Mouse (Mus musculus) midbrain, embryonic 13.5 days (tissue): ENCODE results near the gene Mlycd. TPM values are rescaled to one million over a fixed set of nuclear protein-coding genes. Genes with fewer than 3 reads are reported as not detected.

Experiments
- ATAC-seq: fragments of 200-750 bp; cut with Nextera tagmentation; 2 replicates; pipeline ENCODE4 v1.8.0; 2017; ENCODE audit warnings: mild to moderate bottlenecking, moderate TSS enrichment, moderate library complexity
- H3K27ac ChIP-seq: fragments of 300-500 bp; sonication (generic); 2 replicates; pipeline ENCODE4 v1.5.1; 2015; ENCODE audit warnings: inconsistent platforms, mild to moderate bottlenecking, moderate library complexity
- H3K27me3 ChIP-seq: fragments of 300-500 bp; sonication (generic); 2 replicates; pipeline ENCODE4 v1.6.1; 2015; ENCODE audit warnings: mild to moderate bottlenecking, inconsistent platforms
- H3K36me3 ChIP-seq: fragments of 300-500 bp; sonication (generic); 2 replicates; pipeline ENCODE4 v1.6.1; 2015; ENCODE audit warnings: mild to moderate bottlenecking, inconsistent platforms
- H3K4me1 ChIP-seq: fragments of 300-500 bp; sonication (generic); replicated peaks from 2 replicates; pipeline ENCODE4 v1.6.1; 2015; ENCODE audit warnings: inconsistent platforms
- H3K4me2 ChIP-seq: fragments of 300-500 bp; sonication (generic); replicated peaks from 2 replicates; pipeline ENCODE4 v1.6.1; 2015; ENCODE audit warnings: moderate library complexity, mild to moderate bottlenecking, inconsistent platforms
- H3K4me3 ChIP-seq: fragments of 300-500 bp; sonication (generic); replicated peaks from 2 replicates; pipeline ENCODE4 v1.5.1; 2015; ENCODE audit warnings: mild to moderate bottlenecking, inconsistent platforms
- H3K9ac ChIP-seq: fragments of 300-500 bp; sonication (generic); replicated peaks from 2 replicates; pipeline ENCODE4 v1.6.1; 2015; ENCODE audit warnings: mild to moderate bottlenecking, inconsistent platforms
- H3K9me3 ChIP-seq: fragments of 300-500 bp; sonication (generic); 2 replicates; pipeline ENCODE4 v1.6.1; 2016; ENCODE audit warnings: mild to moderate bottlenecking, inconsistent platforms
- WGBS: fragments of 180-500 bp; shearing (Covaris S2); methylation state at CpG from one replicate; pipeline ENCODE4 v1.1.7; 2015; 5-methylcytosine and 5-hydroxymethylcytosine counted together
- polyA plus RNA-seq: library from polyadenylated mRNA; unstranded; fragments of >200 nt; fragmentation: Nextera tagmentation; extraction: Ambion mirVana; gene quantifications from 2 replicates; pipeline ENCODE4 v1.2.1, GENCODE M21; 2015

Gene Mlycd
- polyA plus RNA-seq, 1 experiment from 2014 or later: 13.8 TPM

GRCm38 (mm10) chr8:119436933-119437332, 42.3 kb downstream of the Mlycd start:
- H3K9ac ChIP-seq: no peak overlapping the region
- no peaks in the 10 kb centered on the region for H3K9me3 ChIP-seq
- WGBS: 23% methylated on average over 9 of the region's 9 CpGs

GRCm38 (mm10) chr8:119437506-119437905, 42.8 kb downstream of the Mlycd start:
- ATAC-seq: no peak
- H3K9me3 ChIP-seq: no peaks in the 10 kb centered on the region
- no peak overlapping the region for H3K4me3 ChIP-seq
- H3K4me1 ChIP-seq: peaks cover 14% of the 10 kb centered on the region
- no peaks in the 10 kb centered on the region for H3K36me3 ChIP-seq
- peaks cover 11% of the 10 kb centered on the region; the same call in 1 of the 2 replicates for H3K27me3 ChIP-seq
- 77% methylated on average over 11 of the region's 11 CpGs for WGBS
- H3K27ac ChIP-seq: no peak overlapping the region
- H3K4me2 ChIP-seq: no peak overlapping the region
- H3K9ac ChIP-seq: no peak overlapping the region

More at GRCm38 (mm10) chr8:119436933-119437332, 42.3 kb downstream of the Mlycd start:
- Histone ChIP-seq H3K4me3 (no peak overlapping the region), H3K4me1 (peaks cover 14% of the 10 kb centered on the region), H3K27ac (no peak overlapping the region), H3K4me2 (no peak overlapping the region), H3K36me3 (no peaks in the 10 kb centered on the region), H3K27me3 (0 out of 2 replicates have a peak, but pooled peaks cover 5% of the 10 kb centered on the region)
- no peak for ATAC-seq

- Histone ChIP-seq H3K9ac (no peak overlapping the region), H3K9me3 (no peaks in the 10 kb centered on the region), H3K27ac (no peak overlapping the region), H3K4me1 (peaks cover 14% of the 10 kb centered on the region), H3K36me3 (no peaks in the 10 kb centered on the region), H3K4me3 (no peak overlapping the region), H3K4me2 (no peak overlapping the region), H3K27me3 (peaks cover 16% of the 10 kb centered on the region; the same call in 1 of the 2 replicates)
- ATAC-seq: no peak
- WGBS: 83% methylated on average over 6 of the region's 6 CpGs
Measured at GRCm38 (mm10) chr8:119438876-119439275, 44.2 kb downstream of the Mlycd start.

- H3K36me3 ChIP-seq: no peaks in the 10 kb centered on the region
- H3K27ac ChIP-seq: no peak overlapping the region
- H3K4me2 ChIP-seq: no peak overlapping the region
- no peak overlapping the region for H3K9ac ChIP-seq
- 93% methylated on average over 2 of the region's 2 CpGs for WGBS
- ATAC-seq: no peak
- H3K9me3 ChIP-seq: no peaks in the 10 kb centered on the region
- peaks cover 16% of the 10 kb centered on the region; the same call in 1 of the 2 replicates for H3K27me3 ChIP-seq
- H3K4me3 ChIP-seq: no peak overlapping the region
- peaks cover 14% of the 10 kb centered on the region for H3K4me1 ChIP-seq
Measured at GRCm38 (mm10) chr8:119439424-119439823, 44.7 kb downstream of the Mlycd start.

GRCm38 (mm10) chr8:119439893-119440249, 45.2 kb downstream of the Mlycd start:
- 0 out of 2 replicates have a peak, but pooled peaks have one; percentile 25 for ATAC-seq
- Histone ChIP-seq H3K4me1 (peaks cover 14% of the 10 kb centered on the region), H3K4me3 (no peak overlapping the region), H3K9me3 (no peaks in the 10 kb centered on the region), H3K27me3 (peaks cover 17% of the 10 kb centered on the region; the same call in 1 of the 2 replicates), H3K9ac (no peak overlapping the region), H3K27ac (no peak overlapping the region), H3K4me2 (no peak overlapping the region), H3K36me3 (no peaks in the 10 kb centered on the region)
- WGBS: 57% methylated on average over 7 of the region's 7 CpGs

GRCm38 (mm10) chr8:119440250-119440951, 45.7 kb downstream of the Mlycd start:
- no peak overlapping the region for H3K4me3 ChIP-seq
- H3K27ac ChIP-seq: no peak overlapping the region
- peak; percentile 69 for ATAC-seq
- H3K9ac ChIP-seq: no peak overlapping the region
- WGBS: 14% methylated on average over 16 of the region's 16 CpGs
- no peaks in the 10 kb centered on the region for H3K36me3 ChIP-seq
- peaks cover 23% of the 10 kb centered on the region; the same call in 1 of the 2 replicates for H3K27me3 ChIP-seq
- no peaks in the 10 kb centered on the region for H3K9me3 ChIP-seq
- peaks cover 14% of the 10 kb centered on the region for H3K4me1 ChIP-seq
- no peak overlapping the region; the same call in 1 of the 2 replicates for H3K4me2 ChIP-seq

- Histone ChIP-seq H3K4me2 (no peak overlapping the region), H3K4me3 (no peak overlapping the region), H3K9me3 (no peaks in the 10 kb centered on the region), H3K36me3 (no peaks in the 10 kb centered on the region), H3K27ac (no peak overlapping the region), H3K9ac (no peak overlapping the region; the same call in 1 of the 2 replicates), H3K4me1 (peaks cover 14% of the 10 kb centered on the region), H3K27me3 (peaks cover 27% of the 10 kb centered on the region; the same call in 1 of the 2 replicates)
- ATAC-seq: peak; percentile 32; the same call in 1 of the 2 replicates
- WGBS: 59% methylated on average over 1 of the region's 1 CpGs
Measured at GRCm38 (mm10) chr8:119440952-119441270, 46.2 kb downstream of the Mlycd start.

GRCm38 (mm10) chr8:119442013-119442412, 47.3 kb downstream of the Mlycd start:
- H3K4me1 ChIP-seq: peaks cover 19% of the 10 kb centered on the region
- H3K4me2 ChIP-seq: no peak overlapping the region
- WGBS: 71% methylated on average over 5 of the region's 5 CpGs
- no peak for ATAC-seq
- H3K27me3 ChIP-seq: peaks cover 27% of the 10 kb centered on the region; the same call in 1 of the 2 replicates
- no peak overlapping the region for H3K4me3 ChIP-seq
- H3K36me3 ChIP-seq: no peaks in the 10 kb centered on the region
- no peak overlapping the region for H3K9ac ChIP-seq
- H3K9me3 ChIP-seq: no peaks in the 10 kb centered on the region
- no peak overlapping the region for H3K27ac ChIP-seq

- peaks cover 28% of the 10 kb centered on the region for H3K27me3 ChIP-seq
- no peak overlapping the region for H3K4me2 ChIP-seq
- H3K9me3 ChIP-seq: no peaks in the 10 kb centered on the region
- H3K9ac ChIP-seq: no peak overlapping the region
- H3K4me3 ChIP-seq: no peak overlapping the region
- 92% methylated on average over 8 of the region's 8 CpGs for WGBS
- no peak overlapping the region for H3K27ac ChIP-seq
- peaks cover 27% of the 10 kb centered on the region for H3K4me1 ChIP-seq
- ATAC-seq: no peak
- H3K36me3 ChIP-seq: no peaks in the 10 kb centered on the region
Measured at GRCm38 (mm10) chr8:119442970-119443369, 48.3 kb downstream of the Mlycd start.

- H3K36me3 ChIP-seq: no peaks in the 10 kb centered on the region
- peaks cover 21% of the 10 kb centered on the region for H3K4me1 ChIP-seq
- H3K9ac ChIP-seq: peak within 1 kb of the TSS; percentile 77
- 4% methylated on average over 27 of the region's 52 CpGs for WGBS
- H3K4me3 ChIP-seq: peak within 1 kb of the TSS; percentile 60
- peak within 1 kb of the TSS; percentile 83 for H3K4me2 ChIP-seq
- H3K9me3 ChIP-seq: no peaks in the 10 kb centered on the region
- H3K27ac ChIP-seq: no peak within 1 kb of the TSS
- H3K27me3 ChIP-seq: peaks cover 48% of the 10 kb centered on the region
- ATAC-seq: peak; percentile 63
Measured at GRCm38 (mm10) chr8:119446211-119446989, 51.7 kb downstream of the Mlycd start, which contains the start of gene Necab2. Necab2 (plus strand) TSS chr8:119446719.

- Histone ChIP-seq H3K27me3 (peaks cover 40% of the 10 kb centered on the region), H3K9me3 (no peaks in the 10 kb centered on the region), H3K9ac (peak overlapping the region; percentile 77), H3K27ac (no peak overlapping the region), H3K36me3 (no peaks in the 10 kb centered on the region), H3K4me2 (peak overlapping the region; percentile 83), H3K4me3 (peak overlapping the region; percentile 60), H3K4me1 (peaks cover 21% of the 10 kb centered on the region)
- WGBS: under 1% methylated on average over 56 of the region's 80 CpGs
- peak; percentile 68 for ATAC-seq
Measured at GRCm38 (mm10) chr8:119446990-119447780, 52.5 kb downstream of the Mlycd start.
